8 mouse cellular contexts compared by ENCODE assay signal in genomic region chr11:113221267-113222195, GRCm38 (mm10).
DNase-seq lines count a peak whose midpoint lies in the region; ATAC-seq lines count a peak whose summit lies in the region.

No protein-coding gene starts in this region.

- H3K9ac ChIP-seq in lung, embryonic 15.5 days, result no peak overlapping the region
- H3K9ac ChIP-seq in neural tube, embryonic 15.5 days (replicated peaks), result no peak overlapping the region

- no peak overlapping the region for H3K4me3 ChIP-seq in lung, embryonic 15.5 days
- H3K4me3 ChIP-seq in hindbrain, embryonic 10.5 days, result peak overlapping the region; percentile 6; the same call in 1 of the 2 replicates
- no peak overlapping the region for H3K4me3 ChIP-seq in neural tube, embryonic 15.5 days (replicated peaks)

- peak overlapping the region; percentile 67 for H3K27ac ChIP-seq in lung, embryonic 15.5 days
- H3K27ac ChIP-seq in hindbrain, embryonic 10.5 days, result peak overlapping the region; percentile 83
- H3K27ac ChIP-seq in neural tube, embryonic 15.5 days (replicated peaks), result peak overlapping the region; percentile 72

- WGBS in lung, embryonic 15.5 days, result 26% methylated on average over 18 of the region's 18 CpGs
- 33% methylated on average over 18 of the region's 18 CpGs for WGBS in hindbrain, embryonic 10.5 days
- WGBS in neural tube, embryonic 15.5 days, result 8% methylated on average over 18 of the region's 18 CpGs

- H3K4me2 ChIP-seq in lung, embryonic 15.5 days, result no peak overlapping the region
- peak overlapping the region; percentile 37 for H3K4me2 ChIP-seq in neural tube, embryonic 15.5 days

- H3K27me3 ChIP-seq in lung, embryonic 15.5 days, result no peaks in the 10 kb centered on the region
- H3K27me3 ChIP-seq in hindbrain, embryonic 10.5 days (ENCODE audit: insufficient read depth, poor library complexity, severe bottlenecking), result peaks cover 5% of the 10 kb centered on the region
- no peaks in the 10 kb centered on the region for H3K27me3 ChIP-seq in neural tube, embryonic 15.5 days (replicated peaks)

- H3K9me3 ChIP-seq in lung, embryonic 15.5 days, result no peaks in the 10 kb centered on the region
- H3K9me3 ChIP-seq in hindbrain, embryonic 10.5 days, result no peaks in the 10 kb centered on the region
- no peaks in the 10 kb centered on the region for H3K9me3 ChIP-seq in neural tube, embryonic 15.5 days (replicated peaks)

- no peak for DNase-seq in lung, postnatal 36 days
- DNase-seq in hindbrain, embryonic 10.5 days (ENCODE audit: low spot score), result peak; percentile 57
- DNase-seq in layer of hippocampus, adult 9-11 months, result peak; percentile 76
- DNase-seq in urinary bladder, postnatal 25 days (ENCODE audit: low spot score), result no peak
- no peak for DNase-seq in natural killer cell, adult 2 months (ENCODE audit: low spot score in 2 of 2)

- ATAC-seq in lung, embryonic 15.5 days (ENCODE audit: borderline replicate concordance, extremely low read depth, low FRiP score, low TSS enrichment), result peak; percentile 60
- ATAC-seq in neural tube, embryonic 15.5 days (ENCODE audit: low FRiP score), result peak; percentile 88
- ATAC-seq in megakaryocyte, adult 5-6 weeks (ENCODE audit: poor library complexity, severe bottlenecking), result no peak

- no peaks in the 10 kb centered on the region for H3K36me3 ChIP-seq in lung, embryonic 15.5 days
- no peaks in the 10 kb centered on the region for H3K36me3 ChIP-seq in hindbrain, embryonic 10.5 days
- no peaks in the 10 kb centered on the region for H3K36me3 ChIP-seq in neural tube, embryonic 15.5 days

- H3K4me1 ChIP-seq in lung, embryonic 15.5 days, result peaks cover 5% of the 10 kb centered on the region; the same call in 1 of the 2 replicates
- peaks cover 30% of the 10 kb centered on the region for H3K4me1 ChIP-seq in hindbrain, embryonic 10.5 days (replicated peaks)
- H3K4me1 ChIP-seq in neural tube, embryonic 15.5 days, result peaks cover 26% of the 10 kb centered on the region

Comparison
In these comparisons a context has a peak if more than half of its experiments do, and no peak if none do; other contexts are left out.
1. DNase-seq: peak in hindbrain, embryonic 10.5 days (single experiment) and layer of hippocampus, adult 9-11 months (single experiment); none in lung, postnatal 36 days (single experiment), urinary bladder, postnatal 25 days (single experiment) and natural killer cell, adult 2 months (0 of 2).
2. Peak in every context shown above with its lines, with median percentiles within 50 percentile points of each other: H3K27ac ChIP-seq.